Mouse (Mus musculus) spleen, postnatal 14 days (tissue): ENCODE measurements around the gene Pde5a.

ENCODE experiments used
- DNase-seq, 2 experiments: peaks; one replicate each; pipeline ENCODE4 v3.0.0; 2021 to 2022; ENCODE audit warnings: low spot score in 2 of 2

Pde5a gene

DNA sequence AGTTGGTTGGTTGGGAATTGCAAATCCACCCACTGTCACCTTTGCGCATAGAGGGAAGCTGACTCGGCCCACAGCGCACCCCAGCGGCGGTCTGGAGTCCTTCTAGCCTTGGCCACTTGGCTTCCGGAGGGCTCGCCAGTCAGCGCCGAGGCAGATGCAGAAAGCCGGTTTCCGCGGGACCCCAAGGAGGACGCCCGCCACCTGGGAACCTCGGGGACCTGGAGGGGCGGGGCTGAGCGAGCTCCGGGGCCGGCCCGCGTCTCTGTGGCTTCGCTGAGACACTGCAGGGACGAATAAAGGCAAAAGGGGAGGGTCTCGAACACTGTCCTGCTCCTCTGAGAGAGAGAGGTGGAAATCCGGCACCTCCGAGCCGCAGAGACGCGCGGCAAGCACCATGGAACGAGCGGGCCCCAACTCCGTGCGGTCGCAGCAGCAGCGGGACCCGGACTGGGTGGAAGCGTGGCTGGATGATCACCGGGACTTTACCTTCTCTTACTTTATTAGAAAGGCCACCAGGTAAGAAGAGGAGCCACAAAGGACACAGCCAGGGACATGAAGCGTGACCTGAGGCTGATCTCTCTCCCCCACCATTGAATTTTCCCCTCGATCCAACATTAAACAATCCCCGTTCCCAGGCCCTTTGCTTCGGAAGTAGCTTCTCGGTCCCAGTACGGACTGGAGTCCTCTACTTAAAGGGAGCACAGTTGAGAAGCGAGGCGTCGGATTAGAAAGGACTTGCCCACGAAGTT lies at the start of gene Pde5a:
TSS of gene Pde5a (plus strand) at position 96 of the 749 bp plus-strand sequence.
- DNase-seq = peak; percentile 32 to 57

GRCm38 (mm10) chr3:122680851-122681250 lies 47.9 kb upstream of the Pde5a start:
- no peak for DNase-seq

- no peak for DNase-seq
Observed at GRCm38 (mm10) chr3:122682352-122682751, 46.4 kb upstream of the Pde5a start.

- no peak for DNase-seq
Observed at GRCm38 (mm10) chr3:122684832-122685231, 43.9 kb upstream of the Pde5a start.

DNA sequence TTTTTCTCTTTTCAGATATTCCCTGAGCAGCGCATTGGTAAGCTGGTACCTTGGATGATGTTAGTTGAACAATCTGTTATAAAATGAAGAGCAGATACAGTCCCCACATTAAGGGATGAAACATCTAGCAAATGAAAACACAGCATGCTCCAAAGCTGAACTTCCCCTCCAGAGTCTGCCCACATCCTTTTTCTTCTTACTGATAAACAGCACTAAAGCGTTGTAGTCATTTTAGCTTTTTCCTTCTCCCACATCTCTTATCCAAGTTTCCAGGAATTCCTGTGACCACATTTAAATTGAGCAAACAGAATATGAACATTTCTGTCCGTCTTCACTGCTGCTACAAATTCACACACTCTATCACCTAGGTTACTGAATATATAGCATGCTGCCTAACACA lies 35.7 kb upstream of the Pde5a start:
- DNase-seq = no peak

DNA sequence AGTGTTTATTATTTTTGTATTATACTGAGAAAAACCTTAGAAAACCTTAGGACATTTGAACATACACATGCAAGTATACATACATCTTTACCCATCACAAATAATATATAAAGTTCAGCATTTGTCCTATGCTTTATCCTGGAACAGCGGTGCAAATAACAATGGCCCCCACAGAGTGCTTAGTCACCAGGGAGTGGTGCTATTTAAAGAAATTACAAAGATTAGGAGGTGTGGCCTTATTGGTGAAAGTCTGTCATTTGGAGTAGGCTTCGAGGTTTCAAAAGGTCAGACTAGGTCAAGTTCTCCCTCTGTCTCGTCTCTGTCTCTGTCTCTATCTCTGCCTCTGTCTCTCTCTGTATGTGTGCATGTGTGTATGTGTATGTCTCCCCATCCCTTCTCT lies 32.9 kb upstream of the Pde5a start:
- no peak for DNase-seq

DNA sequence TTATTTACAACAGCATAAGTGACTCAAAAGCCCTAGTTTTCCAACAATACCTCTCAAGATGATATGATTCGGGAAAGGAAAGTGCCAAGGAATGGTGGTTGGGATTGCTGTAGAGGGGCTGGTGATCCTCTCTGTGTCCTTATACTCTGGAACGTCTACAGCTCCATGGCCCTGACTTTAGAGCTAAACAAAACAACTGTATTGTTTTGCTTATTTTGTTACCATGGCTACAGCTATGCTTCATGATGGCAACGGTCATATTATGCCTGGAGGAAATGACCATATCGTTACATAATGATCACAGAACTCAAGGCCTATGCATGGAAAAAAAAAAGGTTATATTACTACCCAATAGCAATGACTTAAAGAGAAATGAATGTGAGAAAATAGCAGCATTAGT lies 32.1 kb upstream of the Pde5a start:
- no peak for DNase-seq

GRCm38 (mm10) chr3:122704209-122704608 lies 24.5 kb upstream of the Pde5a start:
- DNase-seq = no peak

GRCm38 (mm10) chr3:122705246-122705645 lies 23.5 kb upstream of the Pde5a start:
- no peak for DNase-seq

GRCm38 (mm10) chr3:122708485-122708884 lies 20.3 kb upstream of the Pde5a start:
- no peak for DNase-seq

DNA sequence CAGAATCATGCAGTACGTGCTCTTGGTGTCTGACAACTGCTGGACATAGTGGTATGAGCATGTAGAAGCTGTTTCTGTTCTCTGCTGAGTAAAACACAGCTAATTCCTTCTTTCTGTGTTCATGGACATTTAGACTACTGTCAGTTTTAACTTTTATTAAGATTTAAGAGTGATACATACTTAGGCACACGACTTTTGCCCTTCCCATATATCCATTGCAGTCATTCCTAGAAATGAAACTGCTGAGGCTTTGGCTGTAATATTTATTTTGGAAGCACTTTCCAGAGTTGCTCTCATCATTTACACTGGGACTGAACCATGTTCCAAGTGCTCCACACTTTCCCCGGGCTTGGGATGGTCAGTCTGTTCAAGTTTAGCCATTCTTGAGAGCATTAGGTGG lies 18.6 kb upstream of the Pde5a start:
- no peak for DNase-seq

DNA sequence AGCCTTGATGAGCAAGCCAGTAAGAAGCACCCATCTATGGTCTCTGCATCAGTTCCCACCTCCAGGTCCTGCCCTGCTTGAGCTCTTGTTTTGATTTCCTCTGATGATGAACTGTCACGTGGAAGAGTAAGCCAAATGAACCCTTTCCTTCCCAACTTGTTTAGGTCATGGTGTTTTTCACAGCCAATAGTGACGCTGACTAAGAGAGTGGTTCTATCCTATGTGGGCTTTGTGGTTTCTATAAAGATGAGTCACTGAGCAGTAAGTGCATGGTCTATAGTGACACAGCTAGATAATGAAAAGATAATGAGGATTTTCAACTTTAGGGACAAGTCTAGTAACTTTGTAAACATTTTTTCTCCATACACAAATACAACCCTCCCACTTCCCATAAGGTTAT lies 10.1 kb upstream of the Pde5a start:
- DNase-seq = no peak

GRCm38 (mm10) chr3:122721522-122721921 lies 7.2 kb upstream of the Pde5a start:
- no peak for DNase-seq

DNA sequence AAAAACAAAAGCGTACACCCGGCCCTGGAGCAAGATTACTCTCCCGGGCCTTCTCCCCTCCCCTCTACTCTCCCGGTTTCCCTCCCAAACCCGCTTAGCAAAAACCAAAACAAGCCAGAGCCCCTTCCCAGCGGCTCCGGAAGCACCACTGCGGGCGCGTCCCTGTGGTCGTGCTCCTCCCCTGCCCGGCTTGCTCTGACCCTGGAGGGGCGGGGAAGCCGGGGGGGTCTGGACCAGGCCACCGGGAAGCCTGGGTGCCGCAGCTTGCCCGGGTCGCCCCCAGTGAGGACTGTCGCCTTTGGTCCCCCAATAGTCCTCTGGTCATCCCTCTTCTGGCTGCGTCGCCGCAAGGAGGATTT lies 833 bp downstream of the Pde5a start:
- DNase-seq = peak in 1 of 2 experiments; percentile 7

DNA sequence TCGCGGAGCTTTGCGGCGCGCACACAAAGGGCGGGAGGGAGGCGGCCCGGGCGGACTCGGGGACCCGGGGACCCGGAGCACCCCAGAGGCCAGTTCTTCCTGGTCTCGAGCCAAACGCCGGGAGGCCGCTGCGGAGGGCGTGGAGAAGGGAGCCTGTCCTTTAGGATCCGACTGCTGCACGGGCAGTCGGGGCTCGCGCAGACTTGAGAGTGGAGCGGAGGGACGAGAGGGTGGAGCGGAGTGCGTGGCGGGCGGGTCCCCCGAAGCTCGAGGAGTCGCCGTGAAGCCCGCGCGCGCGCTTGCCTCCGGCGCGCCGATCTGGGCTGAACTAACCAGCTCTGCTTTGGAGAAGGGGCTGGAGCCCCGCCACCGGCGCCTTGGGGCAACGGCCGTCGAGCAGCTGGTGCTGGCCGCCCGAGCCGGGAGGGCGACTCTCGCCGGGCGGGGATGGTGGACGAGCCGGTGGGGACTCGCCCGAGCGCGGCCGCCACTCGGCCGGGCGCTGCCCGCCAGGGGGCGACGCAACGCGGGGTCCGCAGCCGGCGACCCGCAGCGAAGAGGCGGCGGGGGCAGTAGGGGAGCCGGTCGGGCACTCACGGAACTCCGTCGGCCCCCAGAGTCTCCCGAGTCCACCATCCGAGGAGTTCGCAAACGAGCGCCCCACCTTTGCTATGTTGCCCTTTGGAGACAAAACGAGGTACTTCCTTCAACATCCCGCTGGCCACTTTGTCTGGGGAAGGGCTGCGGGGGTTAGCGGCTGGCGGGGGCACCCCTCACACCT lies 1.4 kb downstream of the Pde5a start:
- peak; percentile 7 to 29 for DNase-seq

DNA sequence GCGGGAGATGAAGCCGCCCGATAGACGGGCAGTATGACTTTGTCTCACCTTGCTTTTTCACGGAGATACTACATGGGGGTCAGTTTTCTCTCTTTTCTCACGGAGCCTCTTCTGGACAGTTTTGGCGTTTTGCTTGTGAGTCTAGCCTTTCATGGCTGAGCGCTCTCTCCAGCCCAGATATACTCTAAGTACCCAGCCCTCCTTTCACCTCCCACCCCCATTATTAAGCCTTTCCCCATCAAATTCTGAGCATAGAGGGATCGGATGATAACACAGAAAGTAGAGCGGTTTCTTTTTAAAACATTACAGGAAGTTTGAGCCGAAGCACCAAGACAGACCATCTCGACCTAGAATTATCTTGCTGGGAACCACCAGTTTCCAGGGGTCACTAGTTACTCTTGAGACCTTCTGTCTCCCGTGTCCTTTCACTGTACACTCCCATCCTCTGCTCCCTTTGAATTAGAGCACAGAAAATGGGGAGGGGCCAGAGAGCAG lies 2.0 kb downstream of the Pde5a start:
- no peak for DNase-seq

GRCm38 (mm10) chr3:122733806-122734205 lies 5.1 kb downstream of the Pde5a start:
- no peak for DNase-seq

- no peak for DNase-seq
Observed at GRCm38 (mm10) chr3:122734329-122734728, 5.6 kb downstream of the Pde5a start.

GRCm38 (mm10) chr3:122739460-122739859 lies 10.7 kb downstream of the Pde5a start:
- DNase-seq = no peak

DNA sequence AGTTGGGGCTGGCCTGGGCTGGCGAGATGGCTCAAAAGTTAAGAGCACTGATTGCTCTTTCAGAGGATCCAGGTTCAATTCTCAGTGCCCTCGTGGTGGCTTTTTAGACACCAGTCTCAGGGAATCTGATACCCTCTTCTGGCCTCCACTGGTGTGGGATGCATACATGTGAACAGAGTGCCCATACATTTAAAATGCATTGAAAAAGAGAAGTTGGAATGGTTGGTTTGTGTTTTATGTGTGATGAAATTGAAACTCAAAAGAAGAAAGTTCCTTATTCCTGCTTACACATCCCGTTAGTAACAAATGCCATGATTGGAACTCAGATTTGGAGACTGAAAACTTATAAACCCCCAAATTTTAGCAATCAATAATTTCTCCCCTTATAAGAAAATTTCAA lies 15.5 kb downstream of the Pde5a start:
- no peak for DNase-seq

- no peak for DNase-seq
Observed at GRCm38 (mm10) chr3:122747921-122748700, 19.4 kb downstream of the Pde5a start.

DNA sequence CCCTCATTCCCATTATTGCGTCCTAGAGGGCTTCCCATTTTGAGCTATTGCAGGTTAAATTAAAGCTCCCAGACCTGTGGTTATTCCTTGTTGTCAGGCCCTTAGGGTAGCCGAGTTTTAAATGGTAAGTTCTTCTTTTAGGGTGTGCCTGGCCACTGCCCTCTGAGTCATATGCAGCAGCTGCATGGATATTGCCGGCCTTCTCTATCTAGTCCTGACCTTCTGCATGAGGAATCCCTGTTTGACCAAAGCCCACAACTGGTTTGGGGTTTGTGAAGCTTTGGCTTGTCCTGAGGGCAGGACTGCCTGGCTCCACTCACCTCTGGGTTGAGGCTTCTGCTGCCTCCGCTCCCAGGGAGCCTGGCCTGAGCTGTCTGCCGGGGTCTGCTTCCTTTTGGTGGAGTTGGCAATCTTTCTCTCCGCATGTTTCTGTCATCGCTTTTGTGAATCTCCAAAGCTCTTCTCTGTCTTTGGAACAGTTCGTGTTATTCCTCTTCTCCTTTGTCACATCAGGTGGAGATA lies 34.6 kb downstream of the Pde5a start:
- no peak for DNase-seq
